13 mouse cellular contexts compared by ENCODE assay signal in genomic region chr2:30629038-30629761, GRCm38 (mm10). TPM values are rescaled to one million over a fixed set of nuclear protein-coding genes. Genes with fewer than 3 reads are reported as not detected.
A peak's percentile ranks its signal among the peaks of the same experiment; 100 is the strongest.
DNase-seq lines count a peak whose midpoint lies in the region; ATAC-seq and TF ChIP-seq lines count a peak whose summit lies in the region.
"Had no signal": no experiment of that assay in that cellular context is flagged by ENCODE, and none has a peak within 500 bp of the region (broad histone marks: within the 10 kb centered on the region; RNA-seq: fewer than 3 reads in every experiment).

No protein-coding gene starts in this region.

- H3K9me3 ChIP-seq in kidney, embryonic 15.5 days (replicated peaks): no peaks in the 10 kb centered on the region
- H3K9me3 ChIP-seq in kidney, embryonic 14.5 days (ENCODE audit: control insufficient read depth, low read length): no peaks in the 10 kb centered on the region
- H3K9me3 ChIP-seq in hindbrain, embryonic 12.5 days (replicated peaks): no peaks in the 10 kb centered on the region
- no peaks in the 10 kb centered on the region for H3K9me3 ChIP-seq in midbrain, postnatal 0 days (ENCODE audit: low read length)
- H3K9me3 ChIP-seq: embryonic facial prominence, embryonic 15.5 days had no signal

- TF ChIP-seq POLR2A in cortical plate, adult 2 months (IDR thresholded peaks at IDR 0.05; ENCODE audit: extremely low read depth, insufficient read depth, low read length): no peak

- no peak overlapping the region for H3K9ac ChIP-seq in kidney, embryonic 15.5 days
- H3K9ac ChIP-seq in kidney, embryonic 14.5 days (ENCODE audit: low read depth, low read length): no peak overlapping the region
- peak overlapping the region; percentile 18; the same call in 1 of the 2 replicates for H3K9ac ChIP-seq in hindbrain, embryonic 12.5 days
- no peak overlapping the region for H3K9ac ChIP-seq in midbrain, postnatal 0 days (replicated peaks; ENCODE audit: low read length, poor library complexity, severe bottlenecking)
- H3K9ac ChIP-seq: embryonic facial prominence, embryonic 15.5 days had no signal

- peaks cover 18% of the 10 kb centered on the region for H3K4me1 ChIP-seq in kidney, embryonic 15.5 days
- peaks cover 4% of the 10 kb centered on the region; the same call in 1 of the 2 replicates for H3K4me1 ChIP-seq in kidney, embryonic 14.5 days (ENCODE audit: control insufficient read depth, insufficient read depth, low read length)
- H3K4me1 ChIP-seq in cortical plate, adult 2 months (ENCODE audit: control insufficient read depth, insufficient read depth, low read length): 0 out of 2 replicates have a peak, but pooled peaks cover 2% of the 10 kb centered on the region
- peaks cover 26% of the 10 kb centered on the region for H3K4me1 ChIP-seq in hindbrain, embryonic 12.5 days
- H3K4me1 ChIP-seq in midbrain, postnatal 0 days (ENCODE audit: insufficient read depth, low read length): 0 out of 2 replicates have a peak, but pooled peaks cover 2% of the 10 kb centered on the region
- H3K4me1 ChIP-seq: embryonic facial prominence, embryonic 15.5 days had no signal

- 0 out of 2 replicates have a peak overlapping the region, but pooled peaks have one; percentile 33 for H3K27ac ChIP-seq in kidney, embryonic 15.5 days
- no peak overlapping the region for H3K27ac ChIP-seq in kidney, embryonic 14.5 days (ENCODE audit: low read depth, low read length)
- peak overlapping the region; percentile 17; the same call in 1 of the 2 replicates for H3K27ac ChIP-seq in cortical plate, adult 2 months (ENCODE audit: insufficient read depth, low read length)
- H3K27ac ChIP-seq in hindbrain, embryonic 12.5 days: peak overlapping the region; percentile 81
- peak overlapping the region; percentile 85 for H3K27ac ChIP-seq in midbrain, postnatal 0 days (ENCODE audit: low read depth, low read length)
- H3K27ac ChIP-seq: embryonic facial prominence, embryonic 15.5 days had no signal

- no peak overlapping the region for H3K4me2 ChIP-seq in kidney, embryonic 15.5 days
- H3K4me2 ChIP-seq in kidney, embryonic 14.5 days (replicated peaks; ENCODE audit: low read depth, low read length): no peak overlapping the region
- no peak overlapping the region for H3K4me2 ChIP-seq in hindbrain, embryonic 12.5 days (replicated peaks)
- H3K4me2 ChIP-seq in midbrain, postnatal 0 days (ENCODE audit: low read depth, low read length, poor library complexity, severe bottlenecking): no peak overlapping the region
- H3K4me2 ChIP-seq: embryonic facial prominence, embryonic 15.5 days had no signal

- peak; percentile 69 for DNase-seq in midbrain, postnatal 0 days (ENCODE audit: low spot score)
- DNase-seq in embryo, embryonic 9.5 days (ENCODE audit: extremely low spot score): no peak
- no peak for DNase-seq in gastrocnemius, postnatal 36 days
- no peak for DNase-seq in cerebellum, adult 11 months
- DNase-seq: heart, adult 18-20 months; layer of hippocampus, postnatal 36 days; lung, adult 18-20 months; right cerebral cortex, adult 18-20 months had no signal

- no peak for TF ChIP-seq CTCF in cortical plate, adult 2 months (IDR thresholded peaks at IDR 0.05; ENCODE audit: extremely low read depth, insufficient read depth, low read length)
- TF ChIP-seq CTCF in midbrain, postnatal 0 days (IDR thresholded peaks at IDR 0.05): no peak

- ATAC-seq in kidney, embryonic 15.5 days (replicated peaks; ENCODE audit: low FRiP score): no peak
- no peak for ATAC-seq in kidney, embryonic 14.5 days (ENCODE audit: low FRiP score, low TSS enrichment)
- ATAC-seq in hindbrain, embryonic 12.5 days (ENCODE audit: low FRiP score): 0 out of 2 replicates have a peak, but pooled peaks have one; percentile 34
- peak; percentile 52 for ATAC-seq in midbrain, postnatal 0 days (ENCODE audit: low FRiP score)

- WGBS in kidney, embryonic 15.5 days: 51% methylated on average over 14 of the region's 14 CpGs
- 51% methylated on average over 14 of the region's 14 CpGs for WGBS in kidney, embryonic 14.5 days
- 63% methylated on average over 14 of the region's 14 CpGs for WGBS in hindbrain, embryonic 12.5 days
- WGBS in midbrain, postnatal 0 days: 44% methylated on average over 14 of the region's 14 CpGs

- no peaks in the 10 kb centered on the region for H3K27me3 ChIP-seq in kidney, embryonic 15.5 days
- no peaks in the 10 kb centered on the region for H3K27me3 ChIP-seq in kidney, embryonic 14.5 days (ENCODE audit: control insufficient read depth, insufficient read depth, low read length)
- H3K27me3 ChIP-seq in hindbrain, embryonic 12.5 days: no peaks in the 10 kb centered on the region
- H3K27me3 ChIP-seq in midbrain, postnatal 0 days (ENCODE audit: insufficient read depth, low read length): no peaks in the 10 kb centered on the region
- H3K27me3 ChIP-seq: embryonic facial prominence, embryonic 15.5 days had no signal

- intact Hi-C loops in gastrocnemius, postnatal 36 days (cut with DNase I): no loop called here

- no peaks in the 10 kb centered on the region for H3K36me3 ChIP-seq in kidney, embryonic 15.5 days
- H3K36me3 ChIP-seq in kidney, embryonic 14.5 days (ENCODE audit: control insufficient read depth, insufficient read depth, low read length): no peaks in the 10 kb centered on the region
- H3K36me3 ChIP-seq in hindbrain, embryonic 12.5 days: no peaks in the 10 kb centered on the region
- H3K36me3 ChIP-seq in midbrain, postnatal 0 days (ENCODE audit: insufficient read depth, low read length): no peaks in the 10 kb centered on the region
- H3K36me3 ChIP-seq: embryonic facial prominence, embryonic 15.5 days had no signal

- H3K4me3 ChIP-seq in kidney, embryonic 15.5 days (replicated peaks): no peak overlapping the region
- no peak overlapping the region for H3K4me3 ChIP-seq in kidney, embryonic 14.5 days (ENCODE audit: low read length)
- H3K4me3 ChIP-seq in cortical plate, adult 2 months (ENCODE audit: insufficient read depth, low read length): no peak overlapping the region
- H3K4me3 ChIP-seq in hindbrain, embryonic 12.5 days: no peak overlapping the region
- H3K4me3 ChIP-seq in midbrain, postnatal 0 days (ENCODE audit: low read depth, low read length): no peak overlapping the region
- H3K4me3 ChIP-seq: embryonic facial prominence, embryonic 15.5 days had no signal

RNA-seq across cellular contexts. Expression of gene Cstad, which starts 34.4 kb away (rescaled TPM):
- 1.2 and 1.8 TPM in 2 replicates for polyA plus RNA-seq in kidney, embryonic 15.5 days (2015; fragmentation: Nextera tagmentation; extraction: Ambion mirVana)
- 0.91 and 1.7 TPM in 2 replicates for polyA plus RNA-seq in kidney, embryonic 14.5 days (2014; fragmentation: Nextera tagmentation; extraction: Ambion mirVana)
- polyA plus RNA-seq in cortical plate, adult 2 months (2012; rRNA removed): 5.3 and 6.4 TPM in 2 replicates
- polyA plus RNA-seq in hindbrain, embryonic 12.5 days (2016; fragmentation: Nextera tagmentation; extraction: Ambion mirVana): 0.45 and 0.89 TPM in 2 replicates
- total RNA-seq in midbrain, postnatal 0 days (2014; rRNA removed): 0.55 and 2.2 TPM in 2 replicates
- polyA plus RNA-seq in midbrain, postnatal 0 days (2015; fragmentation: Nextera tagmentation; extraction: Ambion mirVana): 0.64 and 0.70 TPM in 2 replicates
- total RNA-seq in gastrocnemius, postnatal 36 days (2021): 1 to 10 TPM; 2.5 to 3.4 TPM

Comparison
In these comparisons a context has a peak if more than half of its experiments do, and no peak if none do; other contexts are left out.
1. ATAC-seq: peak in hindbrain, embryonic 12.5 days (single experiment) and midbrain, postnatal 0 days (single experiment); none in kidney, embryonic 15.5 days (single experiment) and kidney, embryonic 14.5 days (single experiment).